Mouse (Mus musculus): Measurements from ENCODE around the gene Isca2. TPM values are rescaled to one million over a fixed set of nuclear protein-coding genes. Genes with fewer than 3 reads are reported as not detected.

The Isca2 gene
- polyA plus RNA-seq, 1 experiment from 2014 or later = 171 TPM

- ATAC-seq (ENCODE audit: low FRiP score) (no peak), DNase-seq (ENCODE audit: low spot score, missing footprints) (no peak)
- no peaks in the 10 kb centered on the region for H3K27me3 ChIP-seq (ENCODE audit: control insufficient read depth, insufficient read depth, low read length)
- no peak overlapping the region for H3K9ac ChIP-seq (ENCODE audit: low read length)
- no peak overlapping the region for H3K4me3 ChIP-seq (ENCODE audit: low read depth, low read length)
- no peak overlapping the region for H3K4me2 ChIP-seq
- no peaks in the 10 kb centered on the region for H3K9me3 ChIP-seq (ENCODE audit: control insufficient read depth, low read length)
- no peak overlapping the region for H3K27ac ChIP-seq (ENCODE audit: low read depth, low read length)
- no peaks in the 10 kb centered on the region for H3K4me1 ChIP-seq (ENCODE audit: control insufficient read depth, insufficient read depth, low read length)
- WGBS = 73% methylated on average over 5 of the region's 5 CpGs
- no peaks in the 10 kb centered on the region for H3K36me3 ChIP-seq (ENCODE audit: control insufficient read depth, insufficient read depth, low read length)
Measured at GRCm38 (mm10) chr12:84806726-84807125, 33.7 kb downstream of the Isca2 start.

- no peak for ATAC-seq (ENCODE audit: low FRiP score)
Measured at GRCm38 (mm10) chr12:84807351-84807750, 34.3 kb downstream of the Isca2 start.

GRCm38 (mm10) chr12:84809033-84809432 lies 36.0 kb downstream of the Isca2 start:
- ATAC-seq (ENCODE audit: low FRiP score) (no peak), DNase-seq (ENCODE audit: low spot score, missing footprints) (no peak)
- Histone ChIP-seq H3K4me3 (ENCODE audit: low read depth, low read length) (no peak overlapping the region), H3K9me3 (ENCODE audit: control insufficient read depth, low read length) (no peaks in the 10 kb centered on the region), H3K36me3 (ENCODE audit: control insufficient read depth, insufficient read depth, low read length) (no peaks in the 10 kb centered on the region), H3K4me2 (no peak overlapping the region), H3K9ac (ENCODE audit: low read length) (no peak overlapping the region), H3K27ac (ENCODE audit: low read depth, low read length) (no peak overlapping the region), H3K4me1 (ENCODE audit: control insufficient read depth, insufficient read depth, low read length) (no peaks in the 10 kb centered on the region), H3K27me3 (ENCODE audit: control insufficient read depth, insufficient read depth, low read length) (no peaks in the 10 kb centered on the region)
- WGBS = 80% methylated on average over 6 of the region's 6 CpGs

More at GRCm38 (mm10) chr12:84807351-84807750, 34.3 kb downstream of the Isca2 start:
- H3K9ac ChIP-seq (ENCODE audit: low read length) = no peak overlapping the region
- 91% methylated on average over 13 of the region's 13 CpGs for WGBS
- H3K27me3 ChIP-seq (ENCODE audit: control insufficient read depth, insufficient read depth, low read length) = no peaks in the 10 kb centered on the region
- H3K4me1 ChIP-seq (ENCODE audit: control insufficient read depth, insufficient read depth, low read length) = no peaks in the 10 kb centered on the region
- H3K4me2 ChIP-seq = no peak overlapping the region
- no peaks in the 10 kb centered on the region for H3K9me3 ChIP-seq (ENCODE audit: control insufficient read depth, low read length)
- H3K27ac ChIP-seq (ENCODE audit: low read depth, low read length) = no peak overlapping the region
- no peak for DNase-seq (ENCODE audit: low spot score, missing footprints)
- H3K36me3 ChIP-seq (ENCODE audit: control insufficient read depth, insufficient read depth, low read length) = no peaks in the 10 kb centered on the region
- H3K4me3 ChIP-seq (ENCODE audit: low read depth, low read length) = no peak overlapping the region

GRCm38 (mm10) chr12:84810810-84811209 lies 37.8 kb downstream of the Isca2 start:
- H3K9ac ChIP-seq (ENCODE audit: low read length) = no peak overlapping the region
- H3K4me3 ChIP-seq (ENCODE audit: low read depth, low read length) = no peak overlapping the region
- no peaks in the 10 kb centered on the region for H3K36me3 ChIP-seq (ENCODE audit: control insufficient read depth, insufficient read depth, low read length)
- no peaks in the 10 kb centered on the region for H3K4me1 ChIP-seq (ENCODE audit: control insufficient read depth, insufficient read depth, low read length)
- H3K27me3 ChIP-seq (ENCODE audit: control insufficient read depth, insufficient read depth, low read length) = no peaks in the 10 kb centered on the region
- no peaks in the 10 kb centered on the region for H3K9me3 ChIP-seq (ENCODE audit: control insufficient read depth, low read length)
- no peak overlapping the region for H3K27ac ChIP-seq (ENCODE audit: low read depth, low read length)
- no peak overlapping the region for H3K4me2 ChIP-seq
- DNase-seq (ENCODE audit: low spot score, missing footprints) (no peak), ATAC-seq (ENCODE audit: low FRiP score) (no peak)
- 70% methylated on average over 1 of the region's 1 CpGs for WGBS

GRCm38 (mm10) chr12:84811510-84811909 lies 38.5 kb downstream of the Isca2 start:
- no peak for DNase-seq (ENCODE audit: low spot score, missing footprints)
- ATAC-seq (ENCODE audit: low FRiP score) = no peak

DNA sequence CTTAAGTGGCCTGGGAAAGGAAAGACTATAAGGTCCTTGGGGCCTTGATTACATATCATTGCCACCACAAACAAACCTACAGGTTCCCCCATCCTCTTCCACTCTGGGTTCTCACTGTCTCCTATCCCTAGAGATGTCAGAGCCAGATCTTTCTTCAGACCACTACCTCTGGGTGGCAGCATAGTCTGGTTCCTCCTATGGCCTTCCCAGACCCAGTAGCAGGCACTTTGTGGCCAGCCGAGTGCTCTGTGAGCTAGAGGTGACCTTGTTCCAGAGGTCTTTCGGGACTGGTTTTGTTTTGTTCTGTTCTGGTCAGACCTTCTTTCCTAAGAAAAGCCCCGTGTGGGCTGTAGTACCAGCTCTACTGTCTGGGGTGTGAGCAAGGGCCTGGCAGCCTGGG lies 39.0 kb downstream of the Isca2 start:
- DNase-seq (ENCODE audit: low spot score, missing footprints) = no peak
- Histone ChIP-seq H3K27me3 (ENCODE audit: control insufficient read depth, insufficient read depth, low read length) (no peaks in the 10 kb centered on the region), H3K36me3 (ENCODE audit: control insufficient read depth, insufficient read depth, low read length) (no peaks in the 10 kb centered on the region), H3K4me2 (no peak overlapping the region), H3K9me3 (ENCODE audit: control insufficient read depth, low read length) (no peaks in the 10 kb centered on the region), H3K4me1 (ENCODE audit: control insufficient read depth, insufficient read depth, low read length) (no peaks in the 10 kb centered on the region), H3K4me3 (ENCODE audit: low read depth, low read length) (no peak overlapping the region), H3K27ac (ENCODE audit: low read depth, low read length) (no peak overlapping the region), H3K9ac (ENCODE audit: low read length) (no peak overlapping the region)
- ATAC-seq (ENCODE audit: low FRiP score) = no peak
- WGBS = 65% methylated on average over 3 of the region's 3 CpGs

More at GRCm38 (mm10) chr12:84811510-84811909, 38.5 kb downstream of the Isca2 start:
- no peaks in the 10 kb centered on the region for H3K36me3 ChIP-seq (ENCODE audit: control insufficient read depth, insufficient read depth, low read length)
- H3K4me3 ChIP-seq (ENCODE audit: low read depth, low read length) = no peak overlapping the region
- no peaks in the 10 kb centered on the region for H3K9me3 ChIP-seq (ENCODE audit: control insufficient read depth, low read length)
- no peak overlapping the region for H3K4me2 ChIP-seq
- 59% methylated on average over 4 of the region's 4 CpGs for WGBS
- no peaks in the 10 kb centered on the region for H3K27me3 ChIP-seq (ENCODE audit: control insufficient read depth, insufficient read depth, low read length)
- H3K9ac ChIP-seq (ENCODE audit: low read length) = no peak overlapping the region
- no peak overlapping the region for H3K27ac ChIP-seq (ENCODE audit: low read depth, low read length)
- no peaks in the 10 kb centered on the region for H3K4me1 ChIP-seq (ENCODE audit: control insufficient read depth, insufficient read depth, low read length)

DNA sequence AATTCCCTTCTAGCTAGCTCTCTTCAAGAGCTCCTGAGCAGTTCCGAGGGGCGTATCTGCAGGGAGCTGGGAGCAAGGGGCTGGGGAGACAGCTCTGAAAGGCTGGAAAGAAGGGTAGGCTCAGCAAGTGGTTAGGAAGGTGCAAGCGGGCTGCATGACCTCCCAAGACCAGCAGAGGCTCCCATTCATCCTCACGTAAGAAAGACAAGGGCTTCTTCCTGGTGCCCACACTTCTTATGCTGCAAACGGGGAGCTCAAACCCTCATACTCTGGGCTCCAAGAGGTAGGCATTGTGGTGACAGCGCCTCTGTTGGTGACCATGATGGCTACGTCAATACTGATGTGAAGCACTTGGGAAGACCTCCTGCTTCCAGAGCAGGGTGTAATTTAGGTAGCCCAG lies 40.7 kb downstream of the Isca2 start:
- Histone ChIP-seq H3K9ac (ENCODE audit: low read length) (no peak overlapping the region), H3K4me2 (no peak overlapping the region), H3K27me3 (ENCODE audit: control insufficient read depth, insufficient read depth, low read length) (no peaks in the 10 kb centered on the region), H3K9me3 (ENCODE audit: control insufficient read depth, low read length) (no peaks in the 10 kb centered on the region), H3K27ac (ENCODE audit: low read depth, low read length) (no peak overlapping the region), H3K4me3 (ENCODE audit: low read depth, low read length) (no peak overlapping the region), H3K36me3 (ENCODE audit: control insufficient read depth, insufficient read depth, low read length) (no peaks in the 10 kb centered on the region), H3K4me1 (ENCODE audit: control insufficient read depth, insufficient read depth, low read length) (no peaks in the 10 kb centered on the region)
- 44% methylated on average over 7 of the region's 7 CpGs for WGBS
- DNase-seq (ENCODE audit: low spot score, missing footprints) (peak; percentile 19), ATAC-seq (ENCODE audit: low FRiP score) (no peak)

DNA sequence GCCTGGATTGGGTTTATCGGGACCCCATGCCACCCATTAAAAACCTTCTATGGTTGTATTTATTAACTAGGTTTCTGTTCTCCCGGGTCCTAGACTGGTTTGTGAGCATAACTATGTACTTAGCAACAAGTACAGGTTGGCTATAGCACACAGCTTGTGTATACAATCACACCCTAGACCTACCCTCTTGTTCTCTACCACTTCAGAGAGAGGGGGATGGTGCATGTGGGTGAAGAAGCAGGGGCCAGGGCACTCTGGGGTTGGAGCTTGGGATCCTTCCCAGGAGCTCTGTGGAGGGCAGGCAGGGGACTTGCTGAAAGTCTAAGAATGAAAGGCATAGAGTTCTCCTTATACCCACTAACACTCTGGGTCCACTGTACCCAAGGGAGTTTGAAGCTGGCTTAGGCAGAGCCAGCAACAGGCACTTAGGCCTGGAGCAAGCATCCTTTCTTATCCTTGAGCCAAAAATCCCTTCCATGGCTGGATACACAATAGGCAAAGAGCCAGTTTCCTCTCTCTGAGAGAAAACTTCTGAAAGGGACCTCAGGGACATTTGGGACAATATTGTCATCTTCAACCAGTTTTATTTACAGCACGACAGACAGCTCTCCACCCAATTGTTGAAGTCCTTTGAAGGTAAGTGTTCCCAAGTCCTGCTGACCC lies 41.7 kb downstream of the Isca2 start:
- ATAC-seq (ENCODE audit: low FRiP score) (no peak), DNase-seq (ENCODE audit: low spot score, missing footprints) (no peak)
- Histone ChIP-seq H3K27ac (ENCODE audit: low read depth, low read length) (no peak overlapping the region), H3K9me3 (ENCODE audit: control insufficient read depth, low read length) (no peaks in the 10 kb centered on the region), H3K4me1 (ENCODE audit: control insufficient read depth, insufficient read depth, low read length) (no peaks in the 10 kb centered on the region), H3K9ac (ENCODE audit: low read length) (no peak overlapping the region), H3K27me3 (ENCODE audit: control insufficient read depth, insufficient read depth, low read length) (no peaks in the 10 kb centered on the region), H3K36me3 (ENCODE audit: control insufficient read depth, insufficient read depth, low read length) (no peaks in the 10 kb centered on the region), H3K4me2 (no peak overlapping the region), H3K4me3 (ENCODE audit: low read depth, low read length) (no peak overlapping the region)
- WGBS = 76% methylated on average over 3 of the region's 3 CpGs

DNA sequence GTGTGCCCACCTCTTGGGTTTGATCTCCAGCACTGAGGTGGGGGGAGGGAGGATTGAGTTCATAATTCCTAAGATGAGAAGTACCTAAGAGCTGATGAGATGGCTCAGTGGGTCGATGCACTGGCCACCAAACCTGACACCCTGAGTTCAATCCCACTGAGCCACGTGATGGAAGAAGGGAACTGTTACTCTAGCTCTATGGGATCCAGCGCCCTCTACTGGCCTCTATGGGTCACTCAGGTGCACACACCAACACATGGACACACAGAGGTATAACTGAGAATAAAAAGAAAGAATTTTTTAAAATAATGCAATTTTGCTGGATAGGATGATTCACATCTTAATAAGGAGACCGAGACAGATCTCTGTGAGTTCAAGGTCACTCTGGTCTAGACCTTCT lies 45.4 kb downstream of the Isca2 start:
- DNase-seq (ENCODE audit: low spot score, missing footprints) (no peak), ATAC-seq (ENCODE audit: low FRiP score) (no peak)
- H3K4me2 ChIP-seq = no peak overlapping the region
- H3K36me3 ChIP-seq (ENCODE audit: control insufficient read depth, insufficient read depth, low read length) = no peaks in the 10 kb centered on the region
- H3K4me1 ChIP-seq (ENCODE audit: control insufficient read depth, insufficient read depth, low read length) = no peaks in the 10 kb centered on the region
- H3K27me3 ChIP-seq (ENCODE audit: control insufficient read depth, insufficient read depth, low read length) = no peaks in the 10 kb centered on the region
- H3K4me3 ChIP-seq (ENCODE audit: low read depth, low read length) = no peak overlapping the region
- H3K9ac ChIP-seq (ENCODE audit: low read length) = no peak overlapping the region
- H3K9me3 ChIP-seq (ENCODE audit: control insufficient read depth, low read length) = no peaks in the 10 kb centered on the region
- no peak overlapping the region for H3K27ac ChIP-seq (ENCODE audit: low read depth, low read length)
- WGBS = 68% methylated on average over 4 of the region's 4 CpGs

All from midbrain, embryonic 11.5 days (tissue).